Mouse (Mus musculus) liver, embryonic 14.5 days (tissue): ENCODE results near the gene Smg5.

ENCODE experiments used
- CTCF ChIP-seq: IDR thresholded peaks from 2 replicates; pipeline ENCODE4 v1.5.1; 2016; ENCODE audit warnings: antibody characterized with exemption, low read depth, control low read depth
- EP300 ChIP-seq: IDR thresholded peaks from 2 replicates; pipeline ENCODE4 v1.6.1; 2016; ENCODE audit warnings: antibody characterized with exemption, low read depth

DNA sequence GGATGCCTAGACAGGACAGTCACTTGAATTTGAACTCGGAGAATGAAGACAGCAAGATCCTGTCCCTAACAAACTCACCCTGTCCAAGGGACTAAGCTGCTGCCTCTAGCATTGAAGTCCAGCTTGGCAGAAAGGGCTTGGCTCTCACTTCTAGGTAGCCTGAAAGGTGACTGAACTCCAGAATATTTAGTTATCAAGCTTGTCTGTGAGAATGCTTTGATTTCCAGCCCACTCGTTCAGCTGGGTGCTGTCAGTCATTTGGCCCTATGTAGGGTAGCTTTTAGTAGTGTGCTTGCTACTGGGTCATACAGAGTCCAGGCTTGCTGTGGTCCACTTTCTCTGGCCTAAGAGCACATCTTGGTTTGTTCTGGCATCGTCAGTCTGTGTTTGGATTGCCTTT lies 2.9 kb downstream of the Smg5 start:
- TF ChIP-seq CTCF (no peak), EP300 (no peak)
